Mouse (Mus musculus) heart, embryonic 10.5 days (tissue): ENCODE data around the gene Renbp. TPM values are rescaled to one million over a fixed set of nuclear protein-coding genes. Genes with fewer than 3 reads are reported as not detected.

Experiments
- DNase-seq: peaks from one replicate; pipeline ENCODE4 v3.0.0-alpha.2; 2017; ENCODE audit warnings: low spot score
- H3K27ac ChIP-seq: fragments of 300-500 bp; sonication (generic); 2 replicates; pipeline ENCODE4 v1.5.1; 2016; ENCODE audit warnings: mild to moderate bottlenecking
- H3K27me3 ChIP-seq: fragments of 300-500 bp; sonication (generic); 2 replicates; pipeline ENCODE4 v1.6.1; 2016; ENCODE audit warnings: mild to moderate bottlenecking; ENCODE audit not compliant: poor library complexity, insufficient read depth, severe bottlenecking
- H3K36me3 ChIP-seq: fragments of 300-500 bp; sonication (generic); 2 replicates; pipeline ENCODE4 v1.6.1; 2016; ENCODE audit warnings: mild to moderate bottlenecking, moderate library complexity
- H3K4me1 ChIP-seq: fragments of 300-500 bp; sonication (generic); 2 replicates; pipeline ENCODE4 v1.6.1; 2016; ENCODE audit warnings: mild to moderate bottlenecking
- H3K4me3 ChIP-seq: fragments of 300-500 bp; sonication (generic); 2 replicates; pipeline ENCODE4 v1.5.1; 2016; ENCODE audit warnings: mild to moderate bottlenecking, moderate library complexity
- H3K9me3 ChIP-seq: fragments of 300-500 bp; sonication (generic); 2 replicates; pipeline ENCODE4 v1.6.1; 2016; ENCODE audit warnings: mild to moderate bottlenecking, moderate library complexity
- WGBS: fragments of 180-500 bp; shearing (Covaris S2); methylation state at CpG from one replicate; pipeline ENCODE4 v1.1.7; 2016; 5-methylcytosine and 5-hydroxymethylcytosine counted together
- polyA plus RNA-seq: library from polyadenylated mRNA; unstranded; fragments of >200 nt; fragmentation: Nextera tagmentation; extraction: Ambion mirVana; gene quantifications from 2 replicates; pipeline ENCODE4 v1.2.1, GENCODE M21; 2016

The Renbp gene
- polyA plus RNA-seq, 1 experiment from 2014 or later, result 43.1 TPM

- H3K36me3 ChIP-seq, result no peaks in the 10 kb centered on the region
- 63% methylated on average over 2 of the region's 2 CpGs for WGBS
- DNase-seq, result no peak
- no peak overlapping the region for H3K27ac ChIP-seq
- H3K4me3 ChIP-seq, result no peak overlapping the region
- no peaks in the 10 kb centered on the region for H3K9me3 ChIP-seq
- H3K4me1 ChIP-seq, result 0 out of 2 replicates have a peak, but pooled peaks cover 4% of the 10 kb centered on the region
- H3K27me3 ChIP-seq, result peaks cover 40% of the 10 kb centered on the region
Observed at GRCm38 (mm10) chrX:73875881-73876280, 54.8 kb downstream of the Renbp start.

Other genes with a start within 250 kb of the Renbp start
- gene Bcap31, start 214.7 kb downstream of the Renbp start, polyA plus RNA-seq, result 178 and 211 TPM in 2 replicates
- gene Abcd1, start 214.3 kb downstream of the Renbp start, polyA plus RNA-seq, result 9.8 and 11.7 TPM in 2 replicates
- 0.13 and 0.46 TPM in 2 replicates for gene Plxnb3, start 173.8 kb downstream of the Renbp start, polyA plus RNA-seq
- 39.2 and 81.4 TPM in 2 replicates for gene Srpk3, start 156.4 kb downstream of the Renbp start, polyA plus RNA-seq
- 219 and 264 TPM in 2 replicates for gene Idh3g, start 144.0 kb downstream of the Renbp start, polyA plus RNA-seq
- gene Ssr4, start 143.8 kb downstream of the Renbp start, polyA plus RNA-seq, result 156 and 158 TPM in 2 replicates
- gene Pdzd4, start 105.9 kb downstream of the Renbp start, polyA plus RNA-seq, result 0.32 and 0.38 TPM in 2 replicates
- not detected in 2 replicates for gene Avpr2, start 38.7 kb downstream of the Renbp start, polyA plus RNA-seq
- gene L1cam, start 34.7 kb downstream of the Renbp start, polyA plus RNA-seq, result 1.7 and 2.3 TPM in 2 replicates
- gene Arhgap4, start 9.0 kb downstream of the Renbp start, polyA plus RNA-seq, result 1.3 and 3.0 TPM in 2 replicates
- gene Naa10, start 8.9 kb downstream of the Renbp start, polyA plus RNA-seq, result 124 and 146 TPM in 2 replicates
- gene Hcfc1, start 35.5 kb upstream of the Renbp start, polyA plus RNA-seq, result 49.5 and 56.8 TPM in 2 replicates
- 59.3 and 60.8 TPM in 2 replicates for gene Irak1, start 93.1 kb upstream of the Renbp start, polyA plus RNA-seq
- not detected in 2 replicates for gene Opn1mw, start 196.6 kb upstream of the Renbp start, polyA plus RNA-seq
- 11.3 and 13.1 TPM in 2 replicates for gene Mecp2, start 204.5 kb upstream of the Renbp start, polyA plus RNA-seq
- gene Tex28, start 237.0 kb upstream of the Renbp start, polyA plus RNA-seq, result not detected in 2 replicates
- 0.05 and 0.10 TPM in 2 replicates for gene Tktl1, start 246.4 kb upstream of the Renbp start, polyA plus RNA-seq